Mouse (Mus musculus): Measurements from ENCODE around the gene Klhdc9.

DNA sequence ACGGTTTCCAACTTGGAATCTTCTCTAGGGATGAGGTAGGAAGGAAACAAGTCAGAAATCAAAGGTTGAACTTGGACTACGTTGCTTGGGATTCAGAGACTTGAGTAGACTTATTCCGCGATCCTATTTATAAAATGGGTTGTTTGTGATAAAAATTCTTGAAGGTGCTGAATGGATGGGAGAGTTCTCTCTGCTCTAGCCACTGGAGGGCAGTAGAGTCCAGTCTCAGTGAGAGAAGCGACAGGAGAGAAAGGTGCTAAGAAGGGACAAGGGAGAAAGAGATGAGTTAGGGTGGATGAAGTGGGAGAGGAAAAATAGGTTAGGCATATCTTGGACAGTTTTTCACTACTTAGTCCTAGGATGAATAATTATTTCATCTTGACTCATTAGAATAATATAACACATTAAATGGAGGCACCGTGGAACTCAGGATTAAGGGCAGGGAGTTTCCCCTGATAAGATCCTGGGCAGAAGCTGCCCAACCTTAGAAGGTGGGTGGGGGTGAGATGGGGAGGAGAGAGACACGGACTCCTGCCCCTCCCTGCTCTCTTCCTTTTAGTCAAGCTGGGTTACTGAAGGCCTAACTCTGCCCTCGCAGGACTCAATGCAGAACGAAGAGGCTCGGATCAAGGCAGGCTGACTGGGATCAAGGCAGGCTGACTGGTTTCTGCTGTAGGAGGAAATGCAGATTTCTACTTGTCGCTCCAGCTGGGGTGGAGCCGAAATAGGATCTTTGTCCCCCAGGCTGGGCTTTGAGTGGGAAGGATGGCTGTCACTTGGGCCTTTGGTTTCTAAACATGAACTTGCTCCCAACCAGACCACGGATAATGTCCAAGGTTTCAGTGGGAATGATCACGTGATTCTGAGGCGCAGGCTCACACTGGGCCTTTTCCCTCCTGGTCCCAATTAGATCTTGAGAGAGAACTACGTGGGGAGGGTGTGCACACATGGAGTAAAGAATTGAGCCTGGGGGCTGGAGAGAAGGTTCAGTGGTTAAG lies 807 bp upstream of the Klhdc9 start:
- TF ChIP-seq GATA1 (IDR thresholded peaks at IDR 0.05; ENCODE audit: borderline replicate concordance, low read length) (no peak), FLI1 (IDR thresholded peaks at IDR 0.05; ENCODE audit: low read length) (no peak)

All from megakaryocyte, embryonic 14.5 days (primary cell).